ENCODE assay signal across 9 mouse cellular contexts in the genomic region with DNA sequence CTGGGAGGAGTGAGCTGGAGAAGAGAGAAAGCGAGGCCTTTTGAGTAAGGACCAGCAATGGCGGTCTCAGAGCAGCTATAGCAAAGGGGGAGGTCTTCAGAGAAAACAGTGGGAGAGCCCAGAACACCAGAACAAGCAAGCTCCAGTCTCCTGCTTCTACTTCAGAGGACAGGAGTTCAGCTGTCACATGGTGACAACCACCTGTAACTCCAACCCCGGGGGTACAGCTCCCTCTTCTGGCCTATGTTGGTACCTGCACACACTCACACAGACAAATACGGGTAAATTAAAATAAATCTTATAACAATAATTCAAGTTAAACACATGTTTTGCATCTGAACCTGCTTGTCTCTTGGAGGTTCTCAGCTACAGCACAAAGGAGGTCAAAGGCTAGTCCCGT. TPM values are rescaled to one million over a fixed set of nuclear protein-coding genes. Genes with fewer than 3 reads are reported as not detected.
A peak's percentile ranks its signal among the peaks of the same experiment; 100 is the strongest.
DNase-seq lines count a peak whose midpoint lies in the region; ATAC-seq and TF ChIP-seq lines count a peak whose summit lies in the region.
"Had no signal": no experiment of that assay in that cellular context is flagged by ENCODE, and none has a peak within 500 bp of the region (broad histone marks: within the 10 kb centered on the region; RNA-seq: fewer than 3 reads in every experiment).

No protein-coding gene starts in this region.

- H3K4me3 ChIP-seq in midbrain, embryonic 14.5 days (replicated peaks; ENCODE audit: low read depth, low read length), result no peak overlapping the region
- H3K4me3 ChIP-seq in midbrain, embryonic 13.5 days (replicated peaks), result no peak overlapping the region
- no peak overlapping the region for H3K4me3 ChIP-seq in kidney, postnatal 0 days (replicated peaks; ENCODE audit: low read depth, low read length)
- H3K4me3 ChIP-seq in midbrain, postnatal 0 days (ENCODE audit: low read depth, low read length), result no peak overlapping the region

- H3K9me3 ChIP-seq in midbrain, embryonic 14.5 days (ENCODE audit: control insufficient read depth, low read length), result no peaks in the 10 kb centered on the region
- H3K9me3 ChIP-seq in midbrain, embryonic 13.5 days, result no peaks in the 10 kb centered on the region
- H3K9me3 ChIP-seq in kidney, postnatal 0 days (replicated peaks; ENCODE audit: low read length), result no peaks in the 10 kb centered on the region
- H3K9me3 ChIP-seq in midbrain, postnatal 0 days (ENCODE audit: low read length), result no peaks in the 10 kb centered on the region

- TF ChIP-seq CTCF in kidney, postnatal 0 days (IDR thresholded peaks at IDR 0.05; ENCODE audit: low read depth), result peak; percentile 89
- TF ChIP-seq CTCF in midbrain, postnatal 0 days (IDR thresholded peaks at IDR 0.05), result peak; percentile 72

- DNase-seq in adrenal gland, adult 2 months, result peak; percentile 20
- DNase-seq in adrenal gland, adult 8-10 months, result no peak
- DNase-seq in midbrain, embryonic 14.5 days, result peak; percentile 48
- DNase-seq in embryo, embryonic 11.5 days (ENCODE audit: low read depth, low spot score), result peak; percentile 27
- peak; percentile 77 for DNase-seq in kidney, postnatal 0 days (ENCODE audit: low spot score)
- peak; percentile 10 for DNase-seq in midbrain, postnatal 0 days (ENCODE audit: low spot score)
- DNase-seq in frontal cortex, postnatal 25 days (ENCODE audit: low spot score in 2 of 2), result no peak

- no peak for ATAC-seq in midbrain, embryonic 14.5 days (ENCODE audit: low FRiP score, low TSS enrichment)
- no peak for ATAC-seq in midbrain, embryonic 13.5 days
- ATAC-seq in kidney, postnatal 0 days (replicated peaks; ENCODE audit: low FRiP score, low read depth), result peak; percentile 63
- no peak for ATAC-seq in midbrain, postnatal 0 days (ENCODE audit: low FRiP score)

- no peaks in the 10 kb centered on the region for H3K36me3 ChIP-seq in midbrain, embryonic 14.5 days (ENCODE audit: control insufficient read depth, insufficient read depth, low read length)
- H3K36me3 ChIP-seq in midbrain, embryonic 13.5 days, result no peaks in the 10 kb centered on the region
- no peaks in the 10 kb centered on the region for H3K36me3 ChIP-seq in kidney, postnatal 0 days (ENCODE audit: insufficient read depth, low read length)
- no peaks in the 10 kb centered on the region for H3K36me3 ChIP-seq in midbrain, postnatal 0 days (ENCODE audit: insufficient read depth, low read length)

- H3K27me3 ChIP-seq in midbrain, embryonic 14.5 days (ENCODE audit: control insufficient read depth, insufficient read depth, low read length), result no peaks in the 10 kb centered on the region
- no peaks in the 10 kb centered on the region for H3K27me3 ChIP-seq in midbrain, embryonic 13.5 days
- H3K27me3 ChIP-seq in kidney, postnatal 0 days (ENCODE audit: insufficient read depth, low read length), result no peaks in the 10 kb centered on the region
- H3K27me3 ChIP-seq in midbrain, postnatal 0 days (ENCODE audit: insufficient read depth, low read length), result no peaks in the 10 kb centered on the region

- H3K4me1 ChIP-seq in midbrain, embryonic 14.5 days (ENCODE audit: control insufficient read depth, insufficient read depth, low read length), result no peaks in the 10 kb centered on the region
- no peaks in the 10 kb centered on the region for H3K4me1 ChIP-seq in midbrain, embryonic 13.5 days (replicated peaks)
- H3K4me1 ChIP-seq in kidney, postnatal 0 days (replicated peaks; ENCODE audit: insufficient read depth, low read length), result no peaks in the 10 kb centered on the region
- no peaks in the 10 kb centered on the region for H3K4me1 ChIP-seq in midbrain, postnatal 0 days (ENCODE audit: insufficient read depth, low read length)

- H3K27ac ChIP-seq in midbrain, embryonic 14.5 days (replicated peaks; ENCODE audit: low read depth, low read length), result no peak overlapping the region
- H3K27ac ChIP-seq in midbrain, embryonic 13.5 days, result no peak overlapping the region
- no peak overlapping the region for H3K27ac ChIP-seq in kidney, postnatal 0 days
- no peak overlapping the region for H3K27ac ChIP-seq in midbrain, postnatal 0 days (ENCODE audit: low read depth, low read length)

- no peak overlapping the region for H3K9ac ChIP-seq in midbrain, embryonic 14.5 days (replicated peaks; ENCODE audit: low read length)
- H3K9ac ChIP-seq in midbrain, embryonic 13.5 days (replicated peaks), result no peak overlapping the region
- H3K9ac ChIP-seq in kidney, postnatal 0 days (ENCODE audit: low read depth, low read length), result no peak overlapping the region
- no peak overlapping the region for H3K9ac ChIP-seq in midbrain, postnatal 0 days (replicated peaks; ENCODE audit: low read length, poor library complexity, severe bottlenecking)

- WGBS in midbrain, embryonic 14.5 days, result 20% methylated on average over 5 of the region's 5 CpGs
- WGBS in midbrain, embryonic 13.5 days, result 20% methylated on average over 5 of the region's 5 CpGs
- WGBS in kidney, postnatal 0 days, result 18% methylated on average over 5 of the region's 5 CpGs
- 25% methylated on average over 5 of the region's 5 CpGs for WGBS in midbrain, postnatal 0 days

- no peak overlapping the region for H3K4me2 ChIP-seq in midbrain, embryonic 14.5 days (ENCODE audit: low read length)
- no peak overlapping the region for H3K4me2 ChIP-seq in midbrain, embryonic 13.5 days (replicated peaks)
- no peak overlapping the region for H3K4me2 ChIP-seq in kidney, postnatal 0 days (ENCODE audit: low read length)
- no peak overlapping the region for H3K4me2 ChIP-seq in midbrain, postnatal 0 days (ENCODE audit: low read depth, low read length, poor library complexity, severe bottlenecking)

RNA-seq across cellular contexts. Expression of gene Tcf23, which starts 29.8 kb away (rescaled TPM):
- 1 to 10 TPM; 1.3 TPM for total RNA-seq in adrenal gland, adult 2 months (2021)
- 0.77 and 0.78 TPM in 2 replicates for polyA plus RNA-seq in adrenal gland, adult 2 months (2012; rRNA removed)
- 1 to 10 TPM; 1.0 to 2.5 (median 1.4) TPM for total RNA-seq in adrenal gland, adult 8-10 months (2022)
- polyA plus RNA-seq in midbrain, embryonic 14.5 days (2014; fragmentation: Nextera tagmentation; extraction: Ambion mirVana), result 0.08 TPM in 2 replicates
- polyA plus RNA-seq in midbrain, embryonic 13.5 days (2015; fragmentation: Nextera tagmentation; extraction: Ambion mirVana), result not detected in 2 replicates
- polyA plus RNA-seq in kidney, postnatal 0 days (2015; fragmentation: Nextera tagmentation; extraction: Ambion mirVana), result 2.2 and 2.3 TPM in 2 replicates
- total RNA-seq in midbrain, postnatal 0 days (2014; rRNA removed), result 0.05 TPM in 1 of 2 replicates, not detected in the other
- polyA plus RNA-seq in midbrain, postnatal 0 days (2015; fragmentation: Nextera tagmentation; extraction: Ambion mirVana), result 0.07 and 0.09 TPM in 2 replicates
- total RNA-seq: hematopoietic stem cell, adult 5-6 weeks had no signal

RNA-seq across cellular contexts. Expression of gene Preb, which starts 38.1 kb away (rescaled TPM):
- 100 to 1,000 TPM; 119 to 126 TPM for total RNA-seq in adrenal gland, adult 2 months (2021)
- polyA plus RNA-seq in adrenal gland, adult 2 months (2012; rRNA removed), result 284 TPM in 2 replicates
- total RNA-seq in adrenal gland, adult 8-10 months (2022), result 100 to 1,000 TPM; 129 to 211 (median 186) TPM
- polyA plus RNA-seq in midbrain, embryonic 14.5 days (2014; fragmentation: Nextera tagmentation; extraction: Ambion mirVana), result 82.6 and 94.7 TPM in 2 replicates
- 108 and 129 TPM in 2 replicates for polyA plus RNA-seq in midbrain, embryonic 13.5 days (2015; fragmentation: Nextera tagmentation; extraction: Ambion mirVana)
- polyA plus RNA-seq in kidney, postnatal 0 days (2015; fragmentation: Nextera tagmentation; extraction: Ambion mirVana), result 103 and 117 TPM in 2 replicates
- 37.6 and 37.7 TPM in 2 replicates for total RNA-seq in midbrain, postnatal 0 days (2014; rRNA removed)
- polyA plus RNA-seq in midbrain, postnatal 0 days (2015; fragmentation: Nextera tagmentation; extraction: Ambion mirVana), result 89.6 and 101 TPM in 2 replicates

RNA-seq across cellular contexts. Expression of gene Atraid, which starts 49.8 kb away (rescaled TPM):
- total RNA-seq in adrenal gland, adult 2 months (2021), result 100 to 1,000 TPM; 117 to 125 TPM
- polyA plus RNA-seq in adrenal gland, adult 2 months (2012; rRNA removed), result 101 and 114 TPM in 2 replicates
- 100 to 1,000 TPM; 122 to 138 (median 130) TPM for total RNA-seq in adrenal gland, adult 8-10 months (2022)
- polyA plus RNA-seq in midbrain, embryonic 14.5 days (2014; fragmentation: Nextera tagmentation; extraction: Ambion mirVana), result 163 and 183 TPM in 2 replicates
- 156 and 160 TPM in 2 replicates for polyA plus RNA-seq in midbrain, embryonic 13.5 days (2015; fragmentation: Nextera tagmentation; extraction: Ambion mirVana)
- polyA plus RNA-seq in kidney, postnatal 0 days (2015; fragmentation: Nextera tagmentation; extraction: Ambion mirVana), result 271 and 290 TPM in 2 replicates
- total RNA-seq in midbrain, postnatal 0 days (2014; rRNA removed), result 138 and 155 TPM in 2 replicates
- polyA plus RNA-seq in midbrain, postnatal 0 days (2015; fragmentation: Nextera tagmentation; extraction: Ambion mirVana), result 235 and 243 TPM in 2 replicates

RNA-seq across cellular contexts. Expression of gene Slc5a6, which starts 50.4 kb away (rescaled TPM):
- total RNA-seq in adrenal gland, adult 2 months (2021), result 10 to 100 TPM; 27.7 to 39.6 TPM
- 88.3 and 93.5 TPM in 2 replicates for polyA plus RNA-seq in adrenal gland, adult 2 months (2012; rRNA removed)
- total RNA-seq in adrenal gland, adult 8-10 months (2022), result 10 to 100 TPM; 33.5 to 46.4 (median 38.1) TPM
- polyA plus RNA-seq in midbrain, embryonic 14.5 days (2014; fragmentation: Nextera tagmentation; extraction: Ambion mirVana), result 19.2 and 19.6 TPM in 2 replicates
- polyA plus RNA-seq in midbrain, embryonic 13.5 days (2015; fragmentation: Nextera tagmentation; extraction: Ambion mirVana), result 17.3 and 19.3 TPM in 2 replicates
- polyA plus RNA-seq in kidney, postnatal 0 days (2015; fragmentation: Nextera tagmentation; extraction: Ambion mirVana), result 13.4 and 15.1 TPM in 2 replicates
- 43.8 and 44.9 TPM in 2 replicates for total RNA-seq in midbrain, postnatal 0 days (2014; rRNA removed)
- 32.3 and 33.0 TPM in 2 replicates for polyA plus RNA-seq in midbrain, postnatal 0 days (2015; fragmentation: Nextera tagmentation; extraction: Ambion mirVana)

RNA-seq across cellular contexts. Expression of gene Cgref1, which starts 52.9 kb away (rescaled TPM):
- total RNA-seq in adrenal gland, adult 2 months (2021), result 1 to 10 TPM in 1 of 2 experiments, under 1 TPM in 1; 0.58 to 2.5 TPM
- polyA plus RNA-seq in adrenal gland, adult 2 months (2012; rRNA removed), result 1.5 and 2.0 TPM in 2 replicates
- total RNA-seq in adrenal gland, adult 8-10 months (2022), result 1 to 10 TPM; 1.0 to 3.0 (median 1.8) TPM
- polyA plus RNA-seq in midbrain, embryonic 14.5 days (2014; fragmentation: Nextera tagmentation; extraction: Ambion mirVana), result 43.0 and 55.3 TPM in 2 replicates
- polyA plus RNA-seq in midbrain, embryonic 13.5 days (2015; fragmentation: Nextera tagmentation; extraction: Ambion mirVana), result 23.0 TPM in 2 replicates
- polyA plus RNA-seq in kidney, postnatal 0 days (2015; fragmentation: Nextera tagmentation; extraction: Ambion mirVana), result 47.4 and 52.2 TPM in 2 replicates
- total RNA-seq in midbrain, postnatal 0 days (2014; rRNA removed), result 162 and 185 TPM in 2 replicates
- polyA plus RNA-seq in midbrain, postnatal 0 days (2015; fragmentation: Nextera tagmentation; extraction: Ambion mirVana), result 108 TPM in 2 replicates
- total RNA-seq: hematopoietic stem cell, adult 5-6 weeks had no signal

Comparison
In these comparisons a context has a peak if more than half of its experiments do, and no peak if none do; other contexts are left out.
1. DNase-seq: peak in adrenal gland, adult 2 months (single experiment), midbrain, embryonic 14.5 days (single experiment), embryo, embryonic 11.5 days (single experiment), kidney, postnatal 0 days (single experiment) and midbrain, postnatal 0 days (single experiment); none in adrenal gland, adult 8-10 months (single experiment) and frontal cortex, postnatal 25 days (0 of 2).